Mouse (Mus musculus) MEL (cell line): Measurements from ENCODE around the gene Papola. TPM values are rescaled to one million over a fixed set of nuclear protein-coding genes. Genes with fewer than 3 reads are reported as not detected.

Experiments used
- DNase-seq: peaks from one replicate; pipeline ENCODE4 v3.0.0; 2011; ENCODE audit warnings: low read depth, low spot score
- H3K27ac ChIP-seq: 2 replicates; pipeline ENCODE4 v1.5.1; 2012; ENCODE audit warnings: low read depth, mild to moderate bottlenecking, control low read depth, low read length, moderate library complexity; ENCODE audit not compliant: control insufficient read depth
- H3K27me3 ChIP-seq, 2 experiments: fragments of 150-350 bp in 1 of 2; sonication (generic) in 1 of 2; 2 replicates each; pipeline ENCODE4 v1.6.1; 2012; ENCODE audit warnings: low read length in 2 of 2, mild to moderate bottlenecking in 2 of 2, improper control_type of control experiment in 1 of 2, moderate library complexity in 1 of 2; ENCODE audit not compliant: insufficient read depth in 2 of 2, control insufficient read depth in 1 of 2
- H3K36me3 ChIP-seq, 2 experiments: 2 replicates each; pipeline ENCODE4 v1.6.1; 2012 to 2014; ENCODE audit warnings: low read length in 2 of 2, improper control_type of control experiment in 1 of 2, inconsistent platforms in 1 of 2, mild to moderate bottlenecking in 1 of 2; ENCODE audit not compliant: insufficient read depth in 2 of 2, control insufficient read depth in 1 of 2
- H3K4me1 ChIP-seq, 2 experiments: fragments of 150-350 bp in 1 of 2; sonication (generic) in 1 of 2; 2 replicates each; pipeline ENCODE4 v1.6.1; 2012; ENCODE audit warnings: low read length in 2 of 2, improper control_type of control experiment in 1 of 2, mild to moderate bottlenecking in 1 of 2; ENCODE audit not compliant: insufficient read depth in 2 of 2, control insufficient read depth in 1 of 2
- H3K4me3 ChIP-seq, 2 experiments: fragments of 150-350 bp in 1 of 2; sonication (generic) in 1 of 2; 2 replicates each; pipeline ENCODE4 v1.5.1; 2012; ENCODE audit warnings: low read depth in 2 of 2, low read length in 2 of 2, mild to moderate bottlenecking in 2 of 2, moderate library complexity in 2 of 2, control low read depth in 1 of 2, improper control_type of control experiment in 1 of 2; ENCODE audit not compliant: control insufficient read depth in 1 of 2, insufficient read depth in 1 of 2
- H3K79me2 ChIP-seq: 2 replicates; pipeline ENCODE4 v1.6.1; 2012; ENCODE audit warnings: mild to moderate bottlenecking, low read length, moderate library complexity; ENCODE audit not compliant: control insufficient read depth, poor library complexity, insufficient read depth
- H3K9ac ChIP-seq: 2 replicates; pipeline ENCODE4 v1.6.1; 2012; ENCODE audit warnings: low read depth, mild to moderate bottlenecking, control low read depth, low read length, moderate library complexity; ENCODE audit not compliant: control insufficient read depth, poor library complexity, severe bottlenecking
- H3K9me3 ChIP-seq: fragments of 150-350 bp; sonication (generic); replicated peaks from 2 replicates; pipeline ENCODE4 v1.6.1; 2012; ENCODE audit warnings: mild to moderate bottlenecking, low read length, improper control_type of control experiment, moderate library complexity; ENCODE audit not compliant: insufficient read depth
- CHD1 ChIP-seq: IDR thresholded peaks from 2 replicates; pipeline ENCODE4 v1.6.1; 2012; ENCODE audit warnings: low read depth, mild to moderate bottlenecking, inconsistent platforms, low read length, improper control_type of control experiment
- CTCF ChIP-seq, 3 experiments: IDR thresholded peaks in 2 of 3; conservative IDR thresholded peaks in 1 of 3; 2 replicates each; pipeline ENCODE4 v1.5.1; 2011 to 2012; ENCODE audit warnings: low read length in 3 of 3, low read depth in 2 of 3, mild to moderate bottlenecking in 2 of 3, improper control_type of control experiment in 1 of 3, inconsistent platforms in 1 of 3, mixed read lengths in 1 of 3, moderate library complexity in 1 of 3; ENCODE audit not compliant: control insufficient read depth in 1 of 3, insufficient read depth in 1 of 3, poor library complexity in 1 of 3, severe bottlenecking in 1 of 3
- ELF1 ChIP-seq: IDR thresholded peaks from 2 replicates; pipeline ENCODE4 v1.6.1; 2014; ENCODE audit warnings: low read depth, mild to moderate bottlenecking, inconsistent platforms, low read length, improper control_type of control experiment, moderate library complexity
- EP300 ChIP-seq, 2 experiments: IDR thresholded peaks; 2 replicates each; pipeline ENCODE4 v1.6.1; 2011; ENCODE audit warnings: improper control_type of control experiment in 2 of 2, low read length in 2 of 2, low read depth in 1 of 2, mild to moderate bottlenecking in 1 of 2
- GABPA ChIP-seq: IDR thresholded peaks from 2 replicates; pipeline ENCODE4 v1.6.1; 2012; ENCODE audit warnings: low read depth, mild to moderate bottlenecking, inconsistent platforms, low read length, improper control_type of control experiment, moderate library complexity
- HCFC1 ChIP-seq: IDR thresholded peaks from 2 replicates; pipeline ENCODE4 v1.6.1; 2012; ENCODE audit warnings: low read depth, mild to moderate bottlenecking, inconsistent platforms, low read length, improper control_type of control experiment, moderate library complexity
- KAT2A ChIP-seq: conservative IDR thresholded peaks from 2 replicates; pipeline ENCODE4 v1.6.1; 2012; ENCODE audit warnings: low read depth, low read length, improper control_type of control experiment, inconsistent platforms
- MAFK ChIP-seq: IDR thresholded peaks from 2 replicates; pipeline ENCODE4 v1.6.1; 2011; ENCODE audit warnings: low read depth, mild to moderate bottlenecking, low read length, improper control_type of control experiment, borderline replicate concordance
- MYB ChIP-seq: IDR thresholded peaks from 2 replicates; pipeline ENCODE4 v1.6.1; 2011; ENCODE audit warnings: mild to moderate bottlenecking, low read depth, low read length, improper control_type of control experiment
- MYC ChIP-seq: IDR thresholded peaks from 2 replicates; pipeline ENCODE4 v1.6.1; 2011; ENCODE audit warnings: low read depth, mild to moderate bottlenecking, low read length, improper control_type of control experiment, moderate library complexity
- NELFE ChIP-seq: IDR thresholded peaks from 2 replicates; pipeline ENCODE4 v1.6.1; 2011; ENCODE audit warnings: low read depth, low read length, improper control_type of control experiment
- NRF1 ChIP-seq: IDR thresholded peaks from 2 replicates; pipeline ENCODE4 v1.6.1; 2014; ENCODE audit warnings: low read depth, mild to moderate bottlenecking, inconsistent platforms, low read length, improper control_type of control experiment, moderate library complexity; ENCODE audit not compliant: poor library complexity, insufficient read depth, severe bottlenecking
- POLR2A ChIP-seq, 2 experiments: IDR thresholded peaks; 2 replicates each; pipeline ENCODE4 v1.6.1; 2011 to 2012; ENCODE audit warnings: low read length in 2 of 2, mild to moderate bottlenecking in 2 of 2, control low read depth in 1 of 2, improper control_type of control experiment in 1 of 2, low read depth in 1 of 2, moderate library complexity in 1 of 2; ENCODE audit not compliant: control insufficient read depth in 1 of 2, insufficient read depth in 1 of 2, poor library complexity in 1 of 2
- POLR2AphosphoS2 ChIP-seq: IDR thresholded peaks from 2 replicates; pipeline ENCODE4 v1.6.1; 2011; ENCODE audit warnings: low read length, improper control_type of control experiment
- RAD21 ChIP-seq: IDR thresholded peaks from 2 replicates; pipeline ENCODE4 v1.6.1; 2011; ENCODE audit warnings: mild to moderate bottlenecking, low read depth, low read length, improper control_type of control experiment
- RCOR1 ChIP-seq: IDR thresholded peaks from 2 replicates; pipeline ENCODE4 v1.6.1; 2012; ENCODE audit warnings: low read depth, mild to moderate bottlenecking, inconsistent platforms, low read length, improper control_type of control experiment
- SIN3A ChIP-seq: IDR thresholded peaks from 2 replicates; pipeline ENCODE4 v1.6.1; 2012; ENCODE audit warnings: low read length, improper control_type of control experiment, inconsistent platforms
- SMC3 ChIP-seq: IDR thresholded peaks from 2 replicates; pipeline ENCODE4 v1.6.1; 2011; ENCODE audit warnings: low read depth, low read length, improper control_type of control experiment
- TAL1 ChIP-seq: IDR thresholded peaks from 2 replicates; pipeline ENCODE4 v1.6.1; 2012; ENCODE audit warnings: mild to moderate bottlenecking, inconsistent platforms, low read length, moderate library complexity, mixed read lengths
- TBP ChIP-seq: IDR thresholded peaks from 2 replicates; pipeline ENCODE4 v1.8.0; 2011; ENCODE audit warnings: low read depth, low read length, improper control_type of control experiment
- TCF12 ChIP-seq: IDR thresholded peaks from 2 replicates; pipeline ENCODE4 v1.6.1; 2014; ENCODE audit warnings: low read depth, mild to moderate bottlenecking, inconsistent platforms, low read length, improper control_type of control experiment, moderate library complexity
- USF2 ChIP-seq, 2 experiments: IDR thresholded peaks; 2 replicates each; pipeline ENCODE4 v1.6.1; 2011 to 2012; ENCODE audit warnings: improper control_type of control experiment in 2 of 2, low read length in 2 of 2, borderline replicate concordance in 1 of 2, inconsistent platforms in 1 of 2, low read depth in 1 of 2, mild to moderate bottlenecking in 1 of 2; ENCODE audit not compliant: insufficient read depth in 1 of 2
- ZC3H11A ChIP-seq: IDR thresholded peaks from 2 replicates; pipeline ENCODE4 v1.6.1; 2012; ENCODE audit warnings: low read depth, mild to moderate bottlenecking, inconsistent platforms, low read length, improper control_type of control experiment
- ZKSCAN1 ChIP-seq: IDR thresholded peaks from 2 replicates; pipeline ENCODE4 v1.6.1; 2012; ENCODE audit warnings: low read depth, mild to moderate bottlenecking, inconsistent platforms, low read length, improper control_type of control experiment, moderate library complexity
- ZNF384 ChIP-seq: IDR thresholded peaks from 2 replicates; pipeline ENCODE4 v1.6.1; 2012; ENCODE audit warnings: low read depth, mild to moderate bottlenecking, inconsistent platforms, low read length, improper control_type of control experiment
- polyA plus RNA-seq, 2 experiments: library from polyadenylated mRNA; stranded (reverse) in 1 of 2; unstranded in 1 of 2; fragments of >175 nt in 1 of 2; fragments of >200 nt in 1 of 2; gene quantifications; 2 replicates each; pipeline versions ENCODE4 v1.2.1 to v1.2.4; 2012; ENCODE audit warnings: low replicate concordance in 2 of 2, low read depth in 1 of 2; ENCODE audit not compliant: insufficient read length in 2 of 2, insufficient read depth in 1 of 2, missing spikeins in 1 of 2
- total RNA-seq: library from RNA; depleted of rRNA; stranded (reverse); fragments of 300-350 nt; gene quantifications from 2 replicates; pipeline ENCODE4 v1.2.3, GENCODE M21; 2012

Papola gene
- total and polyA plus RNA-seq, 3 experiments, result 144 to 329 (median 193) TPM

GRCm38 (mm10) chr12:105834926-105835325 is 50.4 kb downstream of the Papola start:
- Histone ChIP-seq H3K4me3 (no peak overlapping the region), H3K4me1 (no peaks in the 10 kb centered on the region), H3K9ac (no peak overlapping the region), H3K9me3 (no peaks in the 10 kb centered on the region), H3K79me2 (no peaks in the 10 kb centered on the region), H3K27me3 (no peaks in the 10 kb centered on the region), H3K36me3 (peaks cover 0 to 51% of the 10 kb centered on the region in 2 experiments; a peak in 2 of 4 replicates), H3K27ac (no peak overlapping the region)
- TF ChIP-seq MYC, result no peak
- no peak for TF ChIP-seq SIN3A
- TF ChIP-seq USF2 (IDR thresholded peaks at IDR 0.05; ENCODE audit: borderline replicate concordance in 1 of 2, insufficient read depth in 1 of 2, low read depth in 1 of 2, low read length in 2 of 2), result no peak
- no peak for TF ChIP-seq RAD21
- no peak for TF ChIP-seq KAT2A
- no peak for TF ChIP-seq RCOR1
- no peak for TF ChIP-seq CTCF (IDR thresholded peaks at IDR 0.05 in 2 of 3, conservative IDR thresholded peaks at IDR 0.05 in 1 of 3; ENCODE audit: control insufficient read depth in 1 of 3, insufficient read depth in 1 of 3, low read depth in 2 of 3, low read length in 3 of 3, poor library complexity in 1 of 3, severe bottlenecking in 1 of 3)
- TF ChIP-seq CHD1, result no peak
- no peak for TF ChIP-seq TBP
- TF ChIP-seq MYB, result no peak
- TF ChIP-seq EP300 (IDR thresholded peaks at IDR 0.05; ENCODE audit: low read depth in 1 of 2, low read length in 2 of 2), result no peak
- TF ChIP-seq ZNF384, result no peak
- TF ChIP-seq TAL1, result no peak
- no peak for TF ChIP-seq NELFE
- TF ChIP-seq ELF1, result no peak
- TF ChIP-seq GABPA, result no peak
- no peak for TF ChIP-seq ZKSCAN1
- no peak for TF ChIP-seq ZC3H11A
- TF ChIP-seq TCF12, result no peak
- no peak for DNase-seq

GRCm38 (mm10) chr12:105835571-105835970 is 51.1 kb downstream of the Papola start:
- TF ChIP-seq SIN3A (no peak), CTCF (IDR thresholded peaks at IDR 0.05 in 2 of 3, conservative IDR thresholded peaks at IDR 0.05 in 1 of 3; ENCODE audit: control insufficient read depth in 1 of 3, insufficient read depth in 1 of 3, low read depth in 2 of 3, low read length in 3 of 3, poor library complexity in 1 of 3, severe bottlenecking in 1 of 3) (no peak), NRF1 (no peak), TBP (no peak), HCFC1 (no peak), NELFE (no peak), POLR2AphosphoS2 (no peak), POLR2A (IDR thresholded peaks at IDR 0.05; ENCODE audit: control insufficient read depth in 1 of 2, insufficient read depth in 1 of 2, low read depth in 1 of 2, low read length in 2 of 2, poor library complexity in 1 of 2) (no peak), SMC3 (no peak), MAFK (no peak), ZNF384 (no peak)
- Histone ChIP-seq H3K4me1 (no peaks in the 10 kb centered on the region), H3K9me3 (no peaks in the 10 kb centered on the region), H3K9ac (no peak overlapping the region), H3K27ac (no peak overlapping the region), H3K36me3 (peaks cover 0 to 49% of the 10 kb centered on the region in 2 experiments; a peak in 2 of 4 replicates), H3K27me3 (no peaks in the 10 kb centered on the region), H3K79me2 (no peaks in the 10 kb centered on the region), H3K4me3 (no peak overlapping the region)
- no peak for DNase-seq
